ENCODE assay signal across 12 mouse cellular contexts in the genomic region with DNA sequence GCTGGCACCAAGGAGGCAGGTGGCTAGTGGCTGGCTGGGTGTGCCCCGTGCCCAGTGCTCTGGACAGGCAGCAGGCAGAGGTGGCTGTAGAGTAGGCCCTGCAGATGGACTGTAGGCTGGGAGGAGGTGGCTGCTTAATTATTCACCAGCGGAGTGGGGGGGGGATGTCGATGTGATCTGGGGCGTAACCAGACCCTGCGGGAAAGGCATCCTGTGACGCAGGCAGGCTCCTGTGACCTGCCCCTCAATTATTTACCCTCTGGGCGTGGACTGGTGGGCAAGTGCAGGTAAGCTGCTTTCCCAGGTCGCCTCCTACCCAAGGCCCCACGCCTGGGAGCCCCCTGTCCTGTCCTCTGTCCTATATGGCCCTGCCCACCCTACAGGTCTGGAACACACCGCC. TPM values are rescaled to one million over a fixed set of nuclear protein-coding genes. Genes with fewer than 3 reads are reported as not detected.
DNase-seq lines count a peak whose midpoint lies in the region; ATAC-seq lines count a peak whose summit lies in the region.
"Had no signal": no experiment of that assay in that cellular context is flagged by ENCODE, and none has a peak within 500 bp of the region (broad histone marks: within the 10 kb centered on the region; RNA-seq: fewer than 3 reads in every experiment).

A gene (minus strand): TSS at position 139 of the 400 bp plus-strand sequence.

- H3K4me3 ChIP-seq in limb, embryonic 13.5 days = no peak within 1 kb of the TSS
- no peak within 1 kb of the TSS for H3K4me3 ChIP-seq in limb, embryonic 10.5 days
- no peak within 1 kb of the TSS for H3K4me3 ChIP-seq in stomach, embryonic 14.5 days (ENCODE audit: low read depth, low read length)
- no peak within 1 kb of the TSS for H3K4me3 ChIP-seq in forebrain, embryonic 12.5 days (replicated peaks)

- ATAC-seq in limb, embryonic 13.5 days (ENCODE audit: low FRiP score, low read depth) = no peak
- ATAC-seq in stomach, embryonic 14.5 days (ENCODE audit: insufficient number of reproducible peaks, insufficient read depth, low FRiP score, low read depth) = peak; percentile 69
- ATAC-seq in forebrain, embryonic 12.5 days (ENCODE audit: low FRiP score) = no peak

- H3K27me3 ChIP-seq in limb, embryonic 13.5 days = no peaks in the 10 kb centered on the region
- no peaks in the 10 kb centered on the region for H3K27me3 ChIP-seq in limb, embryonic 10.5 days (ENCODE audit: low read depth, poor library complexity, severe bottlenecking)
- no peaks in the 10 kb centered on the region for H3K27me3 ChIP-seq in stomach, embryonic 14.5 days (ENCODE audit: control insufficient read depth, insufficient read depth, low read length)
- H3K27me3 ChIP-seq in forebrain, embryonic 12.5 days = no peaks in the 10 kb centered on the region
- H3K27me3 ChIP-seq: CH12.LX had no signal

- H3K4me2 ChIP-seq in limb, embryonic 13.5 days (replicated peaks) = no peak within 1 kb of the TSS
- peak within 1 kb of the TSS; percentile 12; the same call in 1 of the 2 replicates for H3K4me2 ChIP-seq in stomach, embryonic 14.5 days (replicated peaks; ENCODE audit: low read depth, low read length)
- no peak within 1 kb of the TSS for H3K4me2 ChIP-seq in forebrain, embryonic 12.5 days

- WGBS in limb, embryonic 13.5 days = 61% methylated on average over 10 of the region's 10 CpGs
- WGBS in limb, embryonic 10.5 days = 73% methylated on average over 10 of the region's 10 CpGs
- WGBS in stomach, embryonic 14.5 days = 48% methylated on average over 10 of the region's 10 CpGs
- 73% methylated on average over 10 of the region's 10 CpGs for WGBS in forebrain, embryonic 12.5 days

- no peak for DNase-seq in limb, embryonic 10.5 days (ENCODE audit: low spot score)
- peak; percentile 82 for DNase-seq in kidney, adult 18-20 months
- peak; percentile 78 to 85 for DNase-seq in kidney, postnatal 4 days
- DNase-seq in layer of hippocampus, adult 18-20 months (ENCODE audit: low spot score in 2 of 2) = no peak
- DNase-seq in spleen, adult 18-20 months = no peak
- DNase-seq: cerebellum, adult 2 months; heart, postnatal 14 days; midbrain, embryonic 14.5 days had no signal

- peaks cover 24% of the 10 kb centered on the region for H3K36me3 ChIP-seq in limb, embryonic 13.5 days
- H3K36me3 ChIP-seq in limb, embryonic 10.5 days = peaks cover 29% of the 10 kb centered on the region
- H3K36me3 ChIP-seq in stomach, embryonic 14.5 days (ENCODE audit: control insufficient read depth, insufficient read depth, low read length) = peaks cover 4% of the 10 kb centered on the region; the same call in 1 of the 2 replicates
- no peaks in the 10 kb centered on the region for H3K36me3 ChIP-seq in forebrain, embryonic 12.5 days (replicated peaks)

- no peaks in the 10 kb centered on the region for H3K9me3 ChIP-seq in limb, embryonic 13.5 days
- no peaks in the 10 kb centered on the region for H3K9me3 ChIP-seq in limb, embryonic 10.5 days (replicated peaks)
- no peaks in the 10 kb centered on the region for H3K9me3 ChIP-seq in stomach, embryonic 14.5 days (ENCODE audit: control insufficient read depth, low read depth, low read length)
- no peaks in the 10 kb centered on the region for H3K9me3 ChIP-seq in forebrain, embryonic 12.5 days

- H3K27ac ChIP-seq in limb, embryonic 13.5 days = no peak within 1 kb of the TSS
- no peak within 1 kb of the TSS for H3K27ac ChIP-seq in limb, embryonic 10.5 days
- peak within 1 kb of the TSS; percentile 39; the same call in 1 of the 2 replicates for H3K27ac ChIP-seq in stomach, embryonic 14.5 days (ENCODE audit: low read length)
- H3K27ac ChIP-seq in forebrain, embryonic 12.5 days = no peak within 1 kb of the TSS

- H3K4me1 ChIP-seq in limb, embryonic 13.5 days = no peaks in the 10 kb centered on the region; the same call in 1 of the 2 replicates
- peaks cover 22% of the 10 kb centered on the region for H3K4me1 ChIP-seq in limb, embryonic 10.5 days
- H3K4me1 ChIP-seq in stomach, embryonic 14.5 days (ENCODE audit: control insufficient read depth, insufficient read depth, low read length) = no peaks in the 10 kb centered on the region
- H3K4me1 ChIP-seq in forebrain, embryonic 12.5 days = no peaks in the 10 kb centered on the region

- H3K9ac ChIP-seq in limb, embryonic 13.5 days = no peak within 1 kb of the TSS
- no peak within 1 kb of the TSS for H3K9ac ChIP-seq in stomach, embryonic 14.5 days (replicated peaks; ENCODE audit: low read depth, low read length)
- no peak within 1 kb of the TSS for H3K9ac ChIP-seq in forebrain, embryonic 12.5 days

RNA-seq across cellular contexts. Expression of the gene that starts here (rescaled TPM):
- polyA plus RNA-seq in limb, embryonic 13.5 days (2015; fragmentation: Nextera tagmentation; extraction: Ambion mirVana) = 8.8 and 11.7 TPM in 2 replicates
- polyA plus RNA-seq in limb, embryonic 10.5 days (2016; fragmentation: Nextera tagmentation; extraction: Ambion mirVana) = 2.6 and 3.1 TPM in 2 replicates
- polyA plus RNA-seq in stomach, embryonic 14.5 days (2014; fragmentation: Nextera tagmentation; extraction: Ambion mirVana) = 5.9 and 8.6 TPM in 2 replicates
- 1 to 10 TPM; 1.9 to 4.8 TPM for total RNA-seq in layer of hippocampus, adult 18-20 months (2021)
- 0.96 and 1.4 TPM in 2 replicates for polyA plus RNA-seq in forebrain, embryonic 12.5 days (2016; fragmentation: Nextera tagmentation; extraction: Ambion mirVana)

Comparison
In these comparisons a context has a peak if more than half of its experiments do, and no peak if none do; other contexts are left out.
1. DNase-seq: peak in kidney, adult 18-20 months (single experiment) and kidney, postnatal 4 days (2 of 2); none in limb, embryonic 10.5 days (single experiment), layer of hippocampus, adult 18-20 months (0 of 2) and spleen, adult 18-20 months (0 of 2).